Mouse (Mus musculus): ENCODE measurements at regions not wholly inside any gene's neighbourhood (a gene's known extent, or its start where the extent isn't known, plus 50 kb on each side); places are given as distances from the start of the nearest gene placed in this dataset.
A peak's percentile ranks its signal among the peaks of the same experiment; 100 is the strongest.
"Not testable (repeated sequence)": the region's sequence is repeated elsewhere in the genome, so short reads cannot be mapped to it uniquely, and the experiment has no call there.

DNA sequence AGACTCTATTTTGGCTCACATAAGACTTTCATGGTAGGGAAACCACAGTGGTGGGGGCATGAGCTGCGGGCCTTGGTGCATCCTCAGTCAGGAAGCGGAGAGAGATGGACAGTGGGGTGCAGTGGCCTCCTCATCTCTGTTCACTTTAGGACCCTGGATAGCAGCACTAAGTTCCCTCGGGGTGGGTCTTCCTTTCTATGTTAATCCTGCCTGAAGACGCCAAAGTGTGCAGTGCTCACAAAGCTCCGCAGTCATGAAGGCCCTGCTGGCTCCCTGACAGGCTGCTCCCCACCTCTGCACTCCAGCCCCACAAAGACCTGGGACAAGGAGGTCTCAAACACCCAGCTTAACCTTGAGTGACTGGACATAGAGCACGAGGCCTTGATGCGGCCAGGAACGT lies 56.8 kb downstream of the Sox1 start:
- DNase-seq (ENCODE audit: low read depth, low spot score): no peak

DNA sequence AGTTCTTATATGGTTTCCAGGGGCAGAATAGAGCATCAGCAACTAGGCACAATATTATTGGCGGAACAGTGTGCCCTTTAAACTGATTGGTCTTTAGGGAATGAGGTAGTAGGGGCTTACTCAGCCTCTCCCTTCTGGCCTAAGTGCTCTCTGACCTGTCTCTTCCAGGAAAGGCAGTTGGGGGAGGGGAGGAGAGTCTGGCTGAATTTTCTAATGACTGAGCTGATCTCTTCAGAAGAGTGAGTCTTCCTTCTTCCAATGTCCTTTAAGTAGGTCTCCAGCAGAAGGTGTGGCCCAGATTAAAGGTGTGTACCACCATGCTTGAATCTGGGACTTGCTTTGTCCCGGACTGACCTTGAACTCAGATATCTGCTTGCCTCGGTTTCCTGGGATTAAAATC lies 60.3 kb downstream of the Sox1 start:
- not testable (repeated sequence) for DNase-seq (ENCODE audit: low read depth, low spot score)

DNA sequence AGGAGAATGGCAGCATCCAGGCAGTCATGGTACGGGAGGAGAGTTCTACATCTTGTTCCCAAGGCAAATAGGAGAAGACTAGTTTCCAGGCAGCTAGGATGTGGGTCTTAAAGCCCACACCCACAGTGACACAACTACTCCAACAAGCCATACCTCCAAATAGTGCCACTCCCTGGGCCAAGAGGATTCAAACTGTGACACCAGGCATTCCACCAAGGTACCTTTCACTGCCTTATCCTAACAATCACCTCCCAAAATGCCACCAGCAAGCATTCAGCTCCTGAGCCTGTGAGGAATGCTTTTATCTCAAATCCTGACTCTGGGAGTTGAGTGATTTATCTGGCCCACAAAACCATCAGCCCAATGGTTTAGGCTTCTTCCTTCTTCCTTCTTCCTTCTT lies 61.2 kb downstream of the Sox1 start:
- DNase-seq (ENCODE audit: low read depth, low spot score): no peak

DNA sequence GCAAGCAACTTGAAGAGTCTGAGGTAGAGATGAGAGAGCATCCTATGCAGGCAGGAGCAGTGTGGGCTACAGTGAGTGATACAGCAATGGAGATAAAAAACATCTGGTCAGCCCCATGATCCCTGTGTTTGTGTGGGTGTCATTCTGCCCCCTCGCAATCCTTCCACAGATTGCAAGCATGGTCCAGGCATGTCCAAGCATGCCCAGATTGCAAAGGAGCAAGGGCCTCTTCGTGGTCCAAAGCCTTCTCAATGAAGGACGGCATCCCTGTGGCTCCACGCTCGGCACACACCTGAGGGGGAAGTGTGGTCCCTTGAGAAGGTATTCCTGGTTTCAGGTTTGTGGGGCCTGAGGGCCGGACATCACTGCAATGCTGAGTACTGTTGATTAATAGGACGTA lies 61.9 kb downstream of the Sox1 start:
- no peak for DNase-seq (ENCODE audit: low read depth, low spot score)

- DNase-seq (ENCODE audit: low read depth, low spot score): no peak
Observed at GRCm38 (mm10) chr8:12466845-12467244, 71.8 kb downstream of the Sox1 start.

DNA sequence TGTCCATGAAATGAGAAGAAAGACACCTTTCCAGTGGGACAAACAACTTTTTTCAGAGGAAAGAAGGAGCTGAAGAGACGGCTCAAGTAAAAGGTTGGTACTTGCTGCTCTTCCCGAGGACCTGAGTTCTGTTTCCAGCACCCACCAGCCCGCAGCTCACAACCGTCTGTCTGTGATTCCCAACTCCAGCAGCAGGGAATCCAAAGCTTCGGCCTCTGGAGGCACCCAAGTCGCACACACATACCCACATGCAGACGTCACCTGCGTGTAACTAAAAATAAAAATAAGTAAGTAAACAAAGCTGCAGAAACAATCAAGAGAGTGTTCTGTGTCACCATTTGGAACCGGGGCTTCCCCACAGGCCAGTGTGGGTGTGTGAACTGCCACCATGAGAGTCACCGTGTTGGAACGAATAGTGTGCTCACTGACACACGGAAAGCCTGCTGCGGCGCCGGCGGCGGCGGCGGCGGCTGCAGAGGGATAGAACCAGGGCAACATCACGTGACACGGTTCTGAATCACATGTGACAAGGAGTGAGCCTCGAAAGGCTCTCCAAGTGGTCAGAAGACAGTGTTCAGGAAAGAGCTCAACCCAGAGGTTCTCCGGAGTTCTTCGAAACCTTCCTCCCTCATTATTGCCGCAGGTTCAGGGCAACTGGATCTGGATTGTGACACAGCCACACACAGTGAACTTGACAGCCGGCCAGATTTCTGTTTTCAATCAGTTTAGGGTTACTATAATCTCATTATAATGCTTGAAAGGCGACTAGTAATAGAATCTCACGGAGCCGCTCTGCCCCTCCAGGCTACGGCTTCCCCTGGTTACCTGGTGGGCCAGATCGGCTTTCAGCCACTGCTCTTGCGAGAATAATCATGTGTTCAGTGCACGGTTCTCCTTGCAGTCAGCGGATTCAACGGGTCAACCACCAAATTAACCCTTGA lies 72.6 kb downstream of the Sox1 start:
- no peak for DNase-seq (ENCODE audit: low read depth, low spot score)

DNA sequence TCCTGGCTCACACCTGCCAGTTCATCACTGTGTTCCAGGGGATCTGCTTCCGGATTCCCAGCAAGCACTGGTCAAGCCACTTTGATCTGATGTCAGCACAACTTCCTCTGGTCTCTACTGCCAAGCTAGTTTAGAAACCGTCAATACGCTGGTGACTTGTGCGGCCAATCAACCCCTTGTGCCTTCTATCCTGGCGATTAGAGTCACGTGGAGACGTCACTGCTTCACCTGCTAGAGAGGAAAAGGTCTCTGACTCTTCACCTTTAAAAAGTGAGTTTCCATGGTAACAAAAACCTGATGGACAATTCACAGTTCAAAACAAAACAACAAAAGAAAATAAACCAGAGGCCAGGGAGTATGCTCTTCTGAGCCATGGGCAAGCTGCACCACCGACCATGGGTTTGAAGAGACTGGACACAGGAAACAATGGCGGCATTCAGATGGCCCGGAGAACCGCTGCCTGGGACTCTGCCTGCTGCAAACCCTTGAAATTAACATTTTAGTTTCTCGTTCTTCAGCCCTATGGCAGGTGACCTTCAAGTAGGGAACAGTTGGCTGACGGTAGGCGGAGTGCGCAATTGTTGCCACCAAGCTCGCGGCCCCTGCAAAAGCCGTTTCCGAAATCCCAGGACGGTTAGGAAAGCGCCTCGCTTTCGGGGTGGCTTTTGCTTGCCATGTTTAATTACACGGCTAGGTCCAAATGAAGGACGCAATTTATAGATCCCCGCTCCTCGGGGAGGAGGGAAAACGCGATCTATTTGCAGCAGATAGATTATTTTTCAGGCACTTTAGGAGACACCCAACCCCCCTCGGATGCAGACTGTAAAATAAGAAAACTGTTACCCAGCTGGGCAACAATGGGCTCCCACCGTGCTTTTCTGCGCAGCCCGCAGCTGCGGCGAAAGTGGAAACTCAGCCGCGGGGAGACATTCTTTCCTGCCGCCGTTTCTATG lies 82.6 kb downstream of the Sox1 start:
- no peak for DNase-seq (ENCODE audit: low read depth, low spot score)

- DNase-seq (ENCODE audit: low read depth, low spot score): no peak
Observed at GRCm38 (mm10) chr8:12481918-12482317, 86.8 kb downstream of the Sox1 start.

- DNase-seq (ENCODE audit: low read depth, low spot score): no peak
Observed at GRCm38 (mm10) chr8:12483551-12483950, 88.5 kb downstream of the Sox1 start.

- no peak for DNase-seq (ENCODE audit: low read depth, low spot score)
Observed at GRCm38 (mm10) chr8:12485326-12485725, 87.5 kb upstream of the Spaca7 start.

DNA sequence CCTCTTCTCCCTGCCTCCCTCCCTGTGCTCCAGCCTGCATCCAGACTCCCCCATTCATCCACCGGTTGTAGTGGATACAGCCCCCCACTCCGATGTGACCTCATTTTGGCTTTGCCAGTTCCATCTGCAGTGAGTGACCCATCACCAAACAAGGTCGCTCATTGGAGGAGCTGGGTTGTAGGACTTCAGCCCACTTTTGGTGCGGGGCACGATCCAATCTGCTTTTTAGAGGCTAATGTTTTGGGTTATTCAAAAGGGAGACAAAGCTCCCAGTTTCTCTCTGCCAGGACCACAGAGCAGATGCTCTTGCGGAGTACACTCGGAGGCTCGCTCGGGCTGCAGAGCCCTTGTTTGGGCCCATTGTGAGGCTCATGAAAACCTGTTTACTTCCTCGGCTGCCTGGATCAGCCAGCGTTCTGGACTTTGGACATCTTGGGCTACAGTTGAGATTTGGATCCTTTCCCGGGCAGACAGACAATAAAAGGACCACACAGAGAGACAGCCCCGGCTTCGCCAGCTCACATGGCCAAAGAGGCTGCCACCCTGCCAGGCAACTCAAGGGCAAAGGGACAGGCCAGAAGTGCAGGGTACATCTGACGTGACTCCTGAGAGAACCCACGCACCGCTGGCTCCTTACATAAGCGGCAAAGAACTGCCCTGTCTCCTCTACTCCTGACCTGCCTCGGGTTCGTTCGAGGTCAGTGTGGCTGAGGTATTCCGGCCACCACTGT lies 86.3 kb upstream of the Spaca7 start:
- peak; percentile 64 for DNase-seq (ENCODE audit: low read depth, low spot score)

DNA sequence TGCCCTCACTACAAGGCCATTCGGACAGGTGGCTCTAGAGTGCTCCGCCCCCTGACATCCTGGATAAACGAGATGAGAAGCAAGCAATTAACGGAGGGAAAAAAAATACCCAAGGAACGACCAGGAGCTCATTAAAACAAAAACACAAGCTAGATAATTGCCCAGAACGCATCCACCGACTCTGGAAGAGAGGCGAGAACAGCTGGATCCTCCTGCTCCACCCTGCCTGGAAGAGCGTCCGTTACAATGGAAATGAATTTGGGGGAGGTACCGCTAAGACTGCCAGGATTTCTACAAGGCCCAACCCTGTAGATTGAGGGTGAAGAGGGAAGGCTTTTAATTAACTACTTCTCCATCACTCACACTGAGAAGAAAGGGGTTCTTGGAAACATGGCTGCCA lies 85.6 kb upstream of the Spaca7 start:
- DNase-seq (ENCODE audit: low read depth, low spot score): no peak

- no peak for DNase-seq (ENCODE audit: low read depth, low spot score)
Observed at GRCm38 (mm10) chr8:12489194-12489593, 83.6 kb upstream of the Spaca7 start.

GRCm38 (mm10) chr8:12491472-12491871 lies 81.4 kb upstream of the Spaca7 start:
- no peak for DNase-seq (ENCODE audit: low read depth, low spot score)

DNA sequence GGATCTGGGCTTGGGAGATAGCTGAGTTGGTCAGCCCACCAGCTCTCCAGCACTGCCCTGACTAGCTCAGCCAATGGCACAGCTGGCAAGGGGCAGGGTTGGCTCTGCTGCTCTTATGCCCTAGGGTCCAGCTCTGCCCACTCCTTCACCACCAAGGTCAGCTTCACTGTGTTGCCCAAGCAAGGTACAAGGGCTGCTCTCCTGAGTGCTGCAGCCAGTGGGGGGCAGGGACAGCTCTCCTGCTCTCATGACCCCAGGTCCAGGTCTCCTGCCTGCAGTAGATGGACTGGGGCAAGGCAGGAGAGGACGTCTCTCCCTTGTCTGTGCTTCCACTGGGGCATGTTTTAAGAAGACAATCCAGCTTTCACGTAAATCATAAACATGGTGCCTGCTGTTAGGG lies 80.4 kb upstream of the Spaca7 start:
- DNase-seq (ENCODE audit: low read depth, low spot score): no peak

DNA sequence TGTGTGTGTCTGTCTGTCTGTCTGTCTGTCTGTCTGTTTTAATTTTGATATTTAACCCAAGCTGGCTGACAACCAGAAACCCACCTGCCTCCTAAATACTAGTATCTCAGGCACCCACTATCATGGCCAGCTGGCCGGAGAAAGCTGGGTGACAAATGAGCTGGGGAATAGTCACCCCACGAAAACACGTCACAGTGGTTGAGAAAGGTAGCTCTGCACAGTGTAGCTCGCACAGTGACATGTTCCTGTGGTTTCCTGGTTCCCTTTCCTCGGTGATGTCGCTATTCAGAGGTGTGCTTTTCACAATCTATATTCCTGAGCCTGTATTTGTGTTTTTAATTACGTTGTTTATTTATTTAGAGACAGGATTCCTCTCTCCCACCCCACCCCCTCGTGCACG lies 78.3 kb upstream of the Spaca7 start:
- no peak for DNase-seq (ENCODE audit: low read depth, low spot score)

- DNase-seq (ENCODE audit: low read depth, low spot score): no peak
Observed at GRCm38 (mm10) chr8:12497420-12497819, 75.4 kb upstream of the Spaca7 start.

DNA sequence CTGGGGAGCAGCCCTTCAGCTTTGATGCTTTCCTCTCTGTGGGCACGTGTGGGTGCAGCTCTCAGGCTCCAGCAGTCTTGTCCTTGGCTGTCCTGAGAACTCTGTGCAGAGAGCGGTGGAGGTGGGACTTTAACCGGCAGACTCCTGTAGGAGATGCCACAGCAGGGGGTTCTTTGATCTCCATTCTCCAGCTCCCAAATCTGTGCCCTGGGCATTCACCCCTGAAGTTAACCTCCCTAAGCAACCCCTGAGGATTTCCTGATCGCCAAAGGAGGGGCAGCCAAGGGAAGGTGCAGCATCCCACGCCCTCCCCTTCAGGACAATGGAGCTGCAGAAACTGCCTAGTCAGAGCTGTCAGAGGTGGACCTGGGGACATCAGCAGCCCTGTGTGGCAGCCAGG lies 73.2 kb upstream of the Spaca7 start:
- no peak for DNase-seq (ENCODE audit: low read depth, low spot score)

- DNase-seq (ENCODE audit: low read depth, low spot score): no peak
Observed at GRCm38 (mm10) chr8:12500291-12500690, 72.5 kb upstream of the Spaca7 start.

DNA sequence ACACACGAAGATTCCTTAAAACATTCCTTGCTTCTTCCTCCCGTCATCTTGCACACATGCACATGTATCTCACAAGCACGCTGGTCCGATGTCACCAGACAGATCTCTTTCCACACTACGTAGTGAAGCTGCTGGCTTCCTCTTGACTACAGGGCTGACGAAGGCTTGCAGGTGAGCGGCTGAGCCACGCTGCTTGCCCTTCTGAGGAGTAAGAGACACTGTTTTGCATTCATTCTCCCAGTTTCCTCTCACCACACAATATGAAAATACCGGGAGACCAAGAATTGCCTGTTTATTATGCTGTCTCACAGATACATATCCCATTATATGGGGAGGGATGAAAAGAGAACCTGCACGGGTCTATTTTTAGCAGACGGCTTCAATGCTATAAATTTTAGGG lies 71.0 kb upstream of the Spaca7 start:
- DNase-seq (ENCODE audit: low read depth, low spot score): no peak

DNA sequence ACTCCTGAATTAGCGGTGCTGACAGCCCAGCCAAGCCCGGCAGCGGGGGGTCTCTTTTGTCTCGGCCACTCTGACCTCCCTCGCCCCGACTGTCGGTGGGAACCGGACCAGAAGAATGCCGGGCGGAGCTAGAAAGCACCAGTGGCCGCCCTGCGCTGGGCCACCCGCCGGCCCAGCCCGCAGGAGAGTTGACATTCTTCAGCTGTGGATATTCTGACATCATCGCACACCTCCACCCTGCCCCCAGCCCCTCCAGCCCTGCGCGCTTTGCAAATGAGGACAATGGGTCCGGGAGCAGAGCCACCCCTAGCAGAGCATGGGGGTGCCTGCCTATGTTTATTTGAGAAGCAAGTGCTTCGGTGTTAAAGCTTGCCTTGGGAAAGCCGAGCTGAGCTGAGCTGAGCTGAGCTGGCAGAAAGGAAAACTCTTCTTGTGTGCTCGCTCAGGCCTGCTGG lies 70.5 kb upstream of the Spaca7 start:
- no peak for DNase-seq (ENCODE audit: low read depth, low spot score)

DNA sequence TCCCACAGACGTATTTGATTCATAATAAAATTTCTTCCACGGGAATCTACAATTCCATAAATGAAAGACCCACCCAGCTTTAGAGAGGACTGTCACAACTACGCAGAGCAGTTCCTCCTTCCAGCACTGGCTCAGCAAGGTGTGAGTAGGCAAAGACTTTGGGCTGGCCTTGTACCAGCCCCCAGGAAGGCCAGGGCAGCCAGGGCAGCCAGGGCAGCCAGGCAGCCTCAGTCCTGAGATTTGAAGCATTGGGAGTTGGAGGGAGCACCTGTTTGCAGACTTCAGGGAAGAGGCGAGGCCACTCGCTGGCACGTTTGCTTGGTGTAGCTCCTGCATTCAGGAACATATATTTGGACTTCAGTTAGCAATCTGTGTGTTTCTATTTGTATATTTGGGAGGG lies 70.0 kb upstream of the Spaca7 start:
- DNase-seq (ENCODE audit: low read depth, low spot score): no peak
